Mouse (Mus musculus) right cerebral cortex, adult 2 months (tissue): Measurements from ENCODE around the gene Nr0b1.
A peak's percentile ranks its signal among the peaks of the same experiment; 100 is the strongest.

Source experiments
- DNase-seq, 2 experiments: peaks; one replicate each; pipeline ENCODE4 v3.0.0; 2021 to 2022; ENCODE audit warnings: low spot score in 2 of 2

Gene Nr0b1

GRCm38 (mm10) chrX:86191614-86192419 is at the start of gene Nr0b1:
Gene Nr0b1, plus strand, starts transcription at chrX:86191764.
- peak in 1 of 2 experiments; percentile 4 for DNase-seq

- DNase-seq = no peak
Measured at GRCm38 (mm10) chrX:86187250-86187649, 4.3 kb upstream of the Nr0b1 start.

- no peak for DNase-seq
Measured at GRCm38 (mm10) chrX:86192420-86192994, 943 bp downstream of the Nr0b1 start.

- DNase-seq = no peak
Measured at GRCm38 (mm10) chrX:86193386-86193785, 1.8 kb downstream of the Nr0b1 start.

GRCm38 (mm10) chrX:86237246-86237645 is 45.7 kb downstream of the Nr0b1 start:
- DNase-seq = no peak
